Mouse (Mus musculus): Measurements from ENCODE around the gene Paxbp1. TPM values are rescaled to one million over a fixed set of nuclear protein-coding genes. Genes with fewer than 3 reads are reported as not detected.

Paxbp1 gene
- polyA plus RNA-seq, 1 experiment from 2014 or later, result 18.3 TPM

DNA sequence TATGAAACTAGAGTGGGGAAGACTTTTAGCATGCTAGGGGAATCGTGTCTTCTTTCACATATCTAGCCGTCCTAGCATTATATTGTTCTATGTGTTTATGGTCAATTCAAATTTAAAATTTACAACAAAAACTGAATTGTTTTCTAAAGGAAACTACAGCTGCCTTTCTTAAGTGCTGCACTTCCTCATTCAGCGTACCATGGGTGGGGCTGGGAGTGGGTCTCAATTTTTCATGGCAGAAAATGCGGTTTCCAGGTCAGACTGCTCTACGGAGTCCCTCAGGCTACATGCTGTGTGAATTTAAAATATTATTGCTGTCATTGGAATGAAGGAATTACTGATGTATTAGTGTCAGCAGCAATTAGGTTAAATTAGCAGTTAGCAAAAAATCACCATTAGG, 48.8 kb downstream of the Paxbp1 start:
- no peaks in the 10 kb centered on the region for H3K9me3 ChIP-seq (replicated peaks; ENCODE audit: control insufficient read depth, low read length)
- peak overlapping the region; percentile 38 for H3K4me2 ChIP-seq (ENCODE audit: low read depth, low read length)
- H3K4me1 ChIP-seq (ENCODE audit: control insufficient read depth, low read depth, low read length), result peaks cover 13% of the 10 kb centered on the region
- peaks cover 11% of the 10 kb centered on the region; the same call in 1 of the 2 replicates for H3K36me3 ChIP-seq (ENCODE audit: control insufficient read depth, insufficient read depth)
- ATAC-seq (ENCODE audit: low read depth), result no peak
- H3K4me3 ChIP-seq (ENCODE audit: low read depth, low read length), result no peak overlapping the region
- 22% methylated on average over 5 of the region's 5 CpGs for WGBS (ENCODE audit: insufficient replicate concordance)
- no peaks in the 10 kb centered on the region for H3K27me3 ChIP-seq (ENCODE audit: control insufficient read depth, insufficient read depth, low read depth, low read length)
- H3K9ac ChIP-seq (ENCODE audit: low read depth, low read length), result 0 out of 2 replicates have a peak overlapping the region, but pooled peaks have one; percentile 26
- peak overlapping the region; percentile 64 for H3K27ac ChIP-seq (ENCODE audit: low read length)

- peak overlapping the region; percentile 64 for H3K27ac ChIP-seq (ENCODE audit: low read length)
- no peaks in the 10 kb centered on the region for H3K27me3 ChIP-seq (ENCODE audit: control insufficient read depth, insufficient read depth, low read depth, low read length)
- H3K36me3 ChIP-seq (ENCODE audit: control insufficient read depth, insufficient read depth), result peaks cover 12% of the 10 kb centered on the region; the same call in 1 of the 2 replicates
- peak overlapping the region; percentile 38 for H3K4me2 ChIP-seq (ENCODE audit: low read depth, low read length)
- peak; percentile 56 for ATAC-seq (ENCODE audit: low read depth)
- 0 out of 2 replicates have a peak overlapping the region, but pooled peaks have one; percentile 26 for H3K9ac ChIP-seq (ENCODE audit: low read depth, low read length)
- H3K9me3 ChIP-seq (replicated peaks; ENCODE audit: control insufficient read depth, low read length), result no peaks in the 10 kb centered on the region
- no peak overlapping the region for H3K4me3 ChIP-seq (ENCODE audit: low read depth, low read length)
- 13% methylated on average over 4 of the region's 4 CpGs for WGBS (ENCODE audit: insufficient replicate concordance)
- peaks cover 14% of the 10 kb centered on the region for H3K4me1 ChIP-seq (ENCODE audit: control insufficient read depth, low read depth, low read length)
Measured at GRCm38 (mm10) chr16:90995023-90995422, 49.3 kb downstream of the Paxbp1 start.

DNA sequence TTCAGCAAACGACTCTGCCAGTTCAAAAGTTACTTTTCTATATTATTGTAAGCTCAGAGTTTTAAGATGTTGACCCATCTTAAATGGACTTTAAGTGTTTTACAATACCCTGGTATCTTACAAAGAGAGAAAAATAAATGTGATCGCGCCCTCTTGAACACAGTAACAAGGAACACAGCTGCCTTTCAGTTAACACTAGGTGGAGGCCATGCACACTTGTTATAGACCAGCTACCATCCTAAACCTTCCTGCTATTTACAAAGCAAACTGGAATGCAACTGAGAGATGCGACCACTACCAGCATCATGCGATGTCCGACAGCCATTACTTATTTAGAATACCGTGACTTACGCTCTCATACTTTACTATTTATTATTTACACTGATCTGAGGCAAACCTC, 55.2 kb downstream of the Paxbp1 start:
- Histone ChIP-seq H3K9ac (ENCODE audit: low read depth, low read length) (peak overlapping the region; percentile 56; the same call in 1 of the 2 replicates), H3K4me2 (ENCODE audit: low read depth, low read length) (peak overlapping the region; percentile 51), H3K36me3 (ENCODE audit: control insufficient read depth, insufficient read depth) (peaks cover 12% of the 10 kb centered on the region; the same call in 1 of the 2 replicates), H3K27me3 (ENCODE audit: control insufficient read depth, insufficient read depth, low read depth, low read length) (no peaks in the 10 kb centered on the region), H3K27ac (ENCODE audit: low read length) (peak overlapping the region; percentile 95), H3K9me3 (replicated peaks; ENCODE audit: control insufficient read depth, low read length) (no peaks in the 10 kb centered on the region), H3K4me1 (ENCODE audit: control insufficient read depth, low read depth, low read length) (peaks cover 13% of the 10 kb centered on the region), H3K4me3 (ENCODE audit: low read depth, low read length) (peak overlapping the region; percentile 22; the same call in 1 of the 2 replicates)
- ATAC-seq (ENCODE audit: low read depth), result no peak
- 87% methylated on average over 8 of the region's 8 CpGs for WGBS (ENCODE audit: insufficient replicate concordance)

DNA sequence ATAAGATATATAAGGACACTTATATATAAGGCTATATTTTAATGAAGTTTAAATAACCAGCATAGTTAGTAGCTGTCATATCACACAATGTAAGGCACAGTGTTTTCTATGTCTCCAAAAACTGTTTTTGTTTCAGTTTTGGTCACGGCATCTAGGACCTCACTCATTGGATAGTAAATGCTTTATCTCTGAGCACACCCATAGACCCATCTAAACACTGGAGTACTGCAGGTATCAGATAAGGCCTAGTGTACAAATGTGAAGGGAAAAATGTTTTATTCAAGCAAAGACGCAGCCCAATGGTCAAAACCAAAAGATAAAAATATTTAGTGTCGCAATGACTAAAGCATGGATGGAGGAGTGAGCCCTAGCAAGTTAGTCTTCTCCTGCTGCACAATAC, 55.7 kb downstream of the Paxbp1 start:
- Histone ChIP-seq H3K36me3 (ENCODE audit: control insufficient read depth, insufficient read depth) (peaks cover 12% of the 10 kb centered on the region; the same call in 1 of the 2 replicates), H3K4me3 (ENCODE audit: low read depth, low read length) (peak overlapping the region; percentile 22; the same call in 1 of the 2 replicates), H3K9me3 (replicated peaks; ENCODE audit: control insufficient read depth, low read length) (no peaks in the 10 kb centered on the region), H3K27me3 (ENCODE audit: control insufficient read depth, insufficient read depth, low read depth, low read length) (no peaks in the 10 kb centered on the region), H3K4me2 (ENCODE audit: low read depth, low read length) (peak overlapping the region; percentile 51), H3K4me1 (ENCODE audit: control insufficient read depth, low read depth, low read length) (peaks cover 13% of the 10 kb centered on the region), H3K9ac (ENCODE audit: low read depth, low read length) (peak overlapping the region; percentile 56), H3K27ac (ENCODE audit: low read length) (peak overlapping the region; percentile 95)
- 22% methylated on average over 3 of the region's 3 CpGs for WGBS (ENCODE audit: insufficient replicate concordance)
- peak; percentile 99 for ATAC-seq (ENCODE audit: low read depth)

DNA sequence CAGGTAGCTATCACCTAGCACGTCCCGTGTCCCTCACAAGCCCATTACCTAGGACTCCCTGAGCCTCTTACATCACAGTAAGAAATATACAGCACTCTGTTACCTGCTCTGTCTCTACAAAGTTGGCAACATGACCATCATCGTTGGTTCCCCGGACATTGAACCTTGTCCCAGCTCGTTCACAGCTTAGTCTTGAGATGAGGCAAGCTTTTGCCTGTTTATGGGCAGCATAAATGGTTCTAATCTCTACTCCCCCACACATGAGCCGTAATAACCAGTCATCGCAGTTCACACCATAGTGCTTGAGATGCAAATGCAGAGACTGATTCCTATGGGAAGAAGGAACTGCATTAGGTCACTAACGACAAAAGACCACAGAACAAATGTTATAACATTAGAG, 56.3 kb downstream of the Paxbp1 start:
- H3K27ac ChIP-seq (ENCODE audit: low read length), result peak overlapping the region; percentile 86
- peaks cover 17% of the 10 kb centered on the region; the same call in 1 of the 2 replicates for H3K36me3 ChIP-seq (ENCODE audit: control insufficient read depth, insufficient read depth)
- H3K4me3 ChIP-seq (ENCODE audit: low read depth, low read length), result peak overlapping the region; percentile 45
- no peaks in the 10 kb centered on the region for H3K27me3 ChIP-seq (ENCODE audit: control insufficient read depth, insufficient read depth, low read depth, low read length)
- peak overlapping the region; percentile 51 for H3K4me2 ChIP-seq (ENCODE audit: low read depth, low read length)
- ATAC-seq (ENCODE audit: low read depth), result peak; percentile 58
- H3K4me1 ChIP-seq (ENCODE audit: control insufficient read depth, low read depth, low read length), result peaks cover 13% of the 10 kb centered on the region
- no peaks in the 10 kb centered on the region for H3K9me3 ChIP-seq (replicated peaks; ENCODE audit: control insufficient read depth, low read length)
- WGBS (ENCODE audit: insufficient replicate concordance), result 66% methylated on average over 8 of the region's 8 CpGs
- peak overlapping the region; percentile 31 for H3K9ac ChIP-seq (ENCODE audit: low read depth, low read length)

GRCm38 (mm10) chr16:90971004-90971403, 73.3 kb downstream of the Paxbp1 start:
- ATAC-seq (ENCODE audit: low read depth), result no peak
- Histone ChIP-seq H3K27me3 (ENCODE audit: control insufficient read depth, insufficient read depth, low read depth, low read length) (no peaks in the 10 kb centered on the region), H3K36me3 (ENCODE audit: control insufficient read depth, insufficient read depth) (peaks cover 39% of the 10 kb centered on the region), H3K9me3 (replicated peaks; ENCODE audit: control insufficient read depth, low read length) (no peaks in the 10 kb centered on the region), H3K4me1 (ENCODE audit: control insufficient read depth, low read depth, low read length) (peaks cover 2% of the 10 kb centered on the region; the same call in 1 of the 2 replicates), H3K27ac (ENCODE audit: low read length) (no peak overlapping the region), H3K4me2 (ENCODE audit: low read depth, low read length) (no peak overlapping the region), H3K4me3 (ENCODE audit: low read depth, low read length) (no peak overlapping the region), H3K9ac (ENCODE audit: low read depth, low read length) (no peak overlapping the region)
- WGBS (ENCODE audit: insufficient replicate concordance), result 85% methylated on average over 6 of the region's 6 CpGs

DNA sequence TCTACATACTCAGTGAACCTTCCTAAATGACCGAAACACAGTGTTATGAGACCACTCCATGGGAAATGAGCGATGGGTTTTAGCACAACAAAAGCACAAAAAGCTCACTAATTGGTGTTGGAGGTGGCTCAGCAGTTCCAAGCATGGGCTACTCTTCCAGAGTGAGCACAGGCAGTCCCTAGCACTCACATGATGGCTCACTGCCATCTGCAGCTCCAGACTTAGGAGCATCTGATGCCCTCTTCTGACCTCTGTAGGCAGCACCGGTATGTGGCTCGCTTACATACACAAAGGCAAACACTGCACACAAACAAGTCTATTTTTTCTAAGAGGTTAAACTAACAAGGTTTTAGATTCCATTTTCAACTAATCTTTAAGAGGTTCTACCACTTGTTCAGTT, 78.1 kb downstream of the Paxbp1 start:
- Histone ChIP-seq H3K4me2 (ENCODE audit: low read depth, low read length) (no peak overlapping the region), H3K4me3 (ENCODE audit: low read depth, low read length) (no peak overlapping the region), H3K27me3 (ENCODE audit: control insufficient read depth, insufficient read depth, low read depth, low read length) (no peaks in the 10 kb centered on the region), H3K9me3 (replicated peaks; ENCODE audit: control insufficient read depth, low read length) (no peaks in the 10 kb centered on the region), H3K9ac (ENCODE audit: low read depth, low read length) (no peak overlapping the region), H3K36me3 (ENCODE audit: control insufficient read depth, insufficient read depth) (peaks cover 40% of the 10 kb centered on the region), H3K27ac (ENCODE audit: low read length) (no peak overlapping the region), H3K4me1 (ENCODE audit: control insufficient read depth, low read depth, low read length) (peaks cover 27% of the 10 kb centered on the region)
- no peak for ATAC-seq (ENCODE audit: low read depth)
- 83% methylated on average over 4 of the region's 4 CpGs for WGBS (ENCODE audit: insufficient replicate concordance)

DNA sequence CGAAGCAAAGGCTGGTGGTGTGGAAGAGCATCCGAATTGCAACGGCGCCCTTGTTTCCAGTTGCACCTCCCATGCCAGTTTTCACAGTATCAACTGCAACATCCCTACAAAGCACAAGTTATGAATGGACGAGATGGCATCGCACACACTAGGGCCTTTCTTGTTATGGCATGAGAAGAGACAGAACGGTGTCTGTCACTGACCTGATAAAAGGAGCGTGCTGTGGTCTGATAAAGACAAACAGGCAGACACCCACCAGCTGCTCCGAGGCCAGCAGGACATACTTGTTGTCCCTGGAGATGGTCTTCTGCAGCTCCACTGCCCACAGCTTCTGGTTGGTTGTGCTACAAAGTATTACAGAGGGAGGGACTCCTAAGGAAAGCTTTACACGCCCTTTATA, 80.0 kb downstream of the Paxbp1 start:
- peak overlapping the region; percentile 31 for H3K4me2 ChIP-seq (ENCODE audit: low read depth, low read length)
- H3K4me3 ChIP-seq (ENCODE audit: low read depth, low read length), result 0 out of 2 replicates have a peak overlapping the region, but pooled peaks have one; percentile 7

More for the DNA sequence above, 80.0 kb downstream of the Paxbp1 start:
- Histone ChIP-seq H3K27me3 (ENCODE audit: control insufficient read depth, insufficient read depth, low read depth, low read length) (no peaks in the 10 kb centered on the region), H3K9me3 (replicated peaks; ENCODE audit: control insufficient read depth, low read length) (no peaks in the 10 kb centered on the region), H3K27ac (ENCODE audit: low read length) (peak overlapping the region; percentile 87), H3K36me3 (ENCODE audit: control insufficient read depth, insufficient read depth) (peaks cover 47% of the 10 kb centered on the region), H3K4me1 (ENCODE audit: control insufficient read depth, low read depth, low read length) (peaks cover 27% of the 10 kb centered on the region), H3K9ac (ENCODE audit: low read depth, low read length) (no peak overlapping the region)
- ATAC-seq (ENCODE audit: low read depth), result peak; percentile 99
- 31% methylated on average over 10 of the region's 10 CpGs for WGBS (ENCODE audit: insufficient replicate concordance)

Data from liver, embryonic 16.5 days (tissue).